Mouse (Mus musculus) heart, postnatal 0 days (tissue): ENCODE results near the gene Fer.

ENCODE experiments used
- CTCF ChIP-seq: IDR thresholded peaks from 2 replicates; pipeline ENCODE4 v1.5.1; 2016; ENCODE audit warnings: antibody characterized with exemption, control low read depth, low read depth
- EP300 ChIP-seq: IDR thresholded peaks from 2 replicates; pipeline ENCODE4 v1.6.1; 2016; ENCODE audit warnings: antibody characterized with exemption, low read depth

DNA sequence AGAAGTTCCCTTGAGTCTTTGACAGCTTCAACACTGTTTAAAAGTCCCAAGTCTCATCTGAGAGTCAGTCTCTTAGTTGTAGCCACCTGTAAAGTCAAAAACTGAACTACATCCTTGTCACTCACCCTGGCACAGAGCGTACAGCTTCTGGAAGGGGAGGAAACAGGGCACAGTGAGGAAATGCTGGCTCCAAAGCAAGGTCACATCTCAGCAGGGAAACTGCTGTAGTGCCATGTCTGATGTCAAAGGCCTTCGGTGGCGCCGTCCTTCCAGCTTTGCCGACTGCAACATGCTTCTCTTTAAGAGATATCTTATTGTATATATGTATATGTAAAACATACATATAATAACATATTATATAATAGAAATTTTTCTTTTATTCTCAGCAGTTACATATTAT lies 188.0 kb downstream of the Fer start:
- TF ChIP-seq CTCF = no peak
- TF ChIP-seq EP300 = no peak
